7 mouse cellular contexts compared by ENCODE assay signal in genomic region chr3:122198966-122199381, GRCm38 (mm10). TPM values are rescaled to one million over a fixed set of nuclear protein-coding genes. Genes with fewer than 3 reads are reported as not detected.
DNase-seq lines count a peak whose midpoint lies in the region; ATAC-seq and TF ChIP-seq lines count a peak whose summit lies in the region.

No protein-coding gene starts in this region.

- no peak overlapping the region for H3K4me2 ChIP-seq in stomach, embryonic 14.5 days (replicated peaks; ENCODE audit: low read depth, low read length)

- no peak overlapping the region for H3K9ac ChIP-seq in liver, adult 2 months (ENCODE audit: low read depth, low read length)
- no peak overlapping the region for H3K9ac ChIP-seq in stomach, embryonic 14.5 days (replicated peaks; ENCODE audit: low read depth, low read length)

- peak; percentile 84; the same call in 1 of the 2 replicates for ATAC-seq in stomach, embryonic 14.5 days (ENCODE audit: insufficient number of reproducible peaks, insufficient read depth, low FRiP score, low read depth)

- no peak overlapping the region for H3K4me3 ChIP-seq in liver, adult 2 months (ENCODE audit: insufficient read depth, low read depth, low read length)
- no peak overlapping the region for H3K4me3 ChIP-seq in stomach, embryonic 14.5 days (ENCODE audit: low read depth, low read length)

- H3K79me2 ChIP-seq in liver, adult 2 months (ENCODE audit: control insufficient read depth, insufficient read depth, low read length): no peaks in the 10 kb centered on the region

- peak; percentile 20 for DNase-seq in ovary, adult 18-20 months (ENCODE audit: low spot score)
- no peak for DNase-seq in ovary, postnatal 14 days (ENCODE audit: low spot score)
- peak; percentile 13 for DNase-seq in heart, postnatal 4 days
- DNase-seq in liver, adult 2 months (ENCODE audit: extremely low read depth, low read depth, low spot score): peak; percentile 94
- no peak for DNase-seq in right cerebral cortex, adult 18-20 months
- DNase-seq in thymus, postnatal 25 days: no peak

- TF ChIP-seq POLR2A in liver, adult 2 months (IDR thresholded peaks at IDR 0.05; ENCODE audit: extremely low read depth, insufficient read depth, low read length): no peak

- TF ChIP-seq CTCF in liver, adult 2 months (IDR thresholded peaks at IDR 0.05; ENCODE audit: low read depth, low read length): no peak

- H3K36me3 ChIP-seq in liver, adult 2 months (ENCODE audit: control insufficient read depth, insufficient read depth, low read length): no peaks in the 10 kb centered on the region
- no peaks in the 10 kb centered on the region for H3K36me3 ChIP-seq in stomach, embryonic 14.5 days (ENCODE audit: control insufficient read depth, insufficient read depth, low read length)

- no peaks in the 10 kb centered on the region for H3K9me3 ChIP-seq in stomach, embryonic 14.5 days (ENCODE audit: control insufficient read depth, low read depth, low read length)

- peak overlapping the region; percentile 82 for H3K27ac ChIP-seq in liver, adult 2 months (replicated peaks; ENCODE audit: insufficient read depth, low read depth, low read length)
- H3K27ac ChIP-seq in stomach, embryonic 14.5 days (ENCODE audit: low read length): peak overlapping the region; percentile 52

- WGBS in liver, adult 2 months: 17% methylated on average over 8 of the region's 8 CpGs
- WGBS in stomach, embryonic 14.5 days: 24% methylated on average over 8 of the region's 8 CpGs

- H3K4me1 ChIP-seq in liver, adult 2 months (ENCODE audit: control insufficient read depth, insufficient read depth, low read length): peaks cover 40% of the 10 kb centered on the region
- peaks cover 10% of the 10 kb centered on the region; the same call in 1 of the 2 replicates for H3K4me1 ChIP-seq in stomach, embryonic 14.5 days (ENCODE audit: control insufficient read depth, insufficient read depth, low read length)

- H3K27me3 ChIP-seq in liver, adult 2 months (ENCODE audit: control insufficient read depth, insufficient read depth, low read length): no peaks in the 10 kb centered on the region
- H3K27me3 ChIP-seq in stomach, embryonic 14.5 days (ENCODE audit: control insufficient read depth, insufficient read depth, low read length): no peaks in the 10 kb centered on the region

RNA-seq across cellular contexts. Expression of gene Gclm, which starts 46.4 kb away (rescaled TPM):
- total RNA-seq in heart, postnatal 4 days (2021): 10 to 100 TPM; 43.9 to 58.5 TPM
- 57.6 and 116 TPM in 2 replicates for total RNA-seq in liver, adult 2 months (2014; rRNA removed)
- 236 and 311 TPM in 2 replicates for polyA plus RNA-seq in liver, adult 2 months (2012; rRNA removed)
- 60.5 and 66.8 TPM in 2 replicates for polyA plus RNA-seq in stomach, embryonic 14.5 days (2014; fragmentation: Nextera tagmentation; extraction: Ambion mirVana)

Comparison
In these comparisons a context has a peak if more than half of its experiments do, and no peak if none do; other contexts are left out.
1. DNase-seq: peak in ovary, adult 18-20 months (single experiment), heart, postnatal 4 days (single experiment) and liver, adult 2 months (single experiment); none in ovary, postnatal 14 days (single experiment), right cerebral cortex, adult 18-20 months (single experiment) and thymus, postnatal 25 days (single experiment).